Mouse (Mus musculus): ENCODE data around the gene Tbc1d16.
"Not testable (repeated sequence)": the region's sequence is repeated elsewhere in the genome, so short reads cannot be mapped to it uniquely, and the experiment has no call there.

Gene Tbc1d16

DNA sequence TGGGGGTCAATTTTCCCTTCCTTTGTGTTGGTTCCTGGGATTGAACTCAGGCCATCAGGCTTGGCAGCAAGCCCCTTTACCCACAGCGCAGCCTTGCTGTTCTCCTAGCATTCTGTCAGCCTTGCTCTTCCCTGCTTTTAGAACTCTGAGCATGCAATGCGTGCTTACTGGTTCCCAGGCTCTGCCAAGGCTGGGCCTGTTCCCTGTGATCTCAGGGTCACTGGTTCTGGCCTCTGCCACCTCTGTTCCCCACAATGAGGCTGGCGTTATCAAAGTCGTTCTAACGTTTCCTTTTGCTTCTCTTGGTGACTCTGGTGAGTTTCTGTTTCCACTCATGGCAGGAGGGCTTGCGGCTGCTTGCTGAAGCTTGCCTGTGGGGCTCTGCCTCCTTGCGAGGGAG is 110.4 kb downstream of the Tbc1d16 start:
- DNase-seq (ENCODE audit: low spot score in 2 of 2) = no peak

DNA sequence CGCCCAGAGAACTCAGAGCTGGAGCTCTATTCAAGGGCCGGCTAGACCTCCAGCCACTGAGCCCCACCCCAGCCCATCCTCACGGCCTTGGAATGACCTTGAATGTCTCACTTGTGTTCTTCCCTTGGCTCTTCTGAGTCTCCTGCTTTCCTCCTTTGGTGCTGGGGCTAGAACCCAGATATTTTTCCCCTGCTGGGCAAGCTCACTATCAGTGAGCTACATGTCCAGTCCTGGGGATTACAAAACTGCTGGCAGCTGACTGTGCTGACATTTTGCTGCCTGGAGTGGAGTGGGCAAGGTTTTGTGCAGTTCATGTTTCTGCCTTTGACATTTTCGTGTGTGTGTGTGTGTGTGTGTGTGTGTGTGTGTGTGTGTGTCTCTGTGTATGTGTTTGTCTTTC is 111.3 kb downstream of the Tbc1d16 start:
- DNase-seq (ENCODE audit: low spot score in 2 of 2) = no peak

DNA sequence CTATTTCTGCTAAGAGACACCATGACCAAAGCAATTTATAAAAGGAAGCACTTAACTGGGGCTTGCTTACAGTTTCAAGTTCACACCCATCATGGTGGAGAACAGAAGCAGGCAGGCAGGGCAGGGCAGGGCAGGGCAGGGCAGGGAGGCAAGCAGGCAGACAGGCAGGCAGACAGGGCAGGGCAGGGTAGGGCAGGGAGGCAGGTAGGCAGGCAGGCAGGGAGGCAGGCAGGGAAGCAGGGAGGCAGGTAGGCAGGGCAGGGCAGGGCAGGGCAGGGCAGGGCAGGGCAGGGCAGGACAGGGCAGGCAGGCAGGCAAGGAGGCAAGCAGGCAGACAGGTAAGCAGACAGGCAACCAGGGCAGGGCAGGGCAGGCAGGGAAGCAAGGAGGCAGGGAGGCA is 115.6 kb downstream of the Tbc1d16 start:
- DNase-seq (ENCODE audit: low spot score in 2 of 2) = no peak

DNA sequence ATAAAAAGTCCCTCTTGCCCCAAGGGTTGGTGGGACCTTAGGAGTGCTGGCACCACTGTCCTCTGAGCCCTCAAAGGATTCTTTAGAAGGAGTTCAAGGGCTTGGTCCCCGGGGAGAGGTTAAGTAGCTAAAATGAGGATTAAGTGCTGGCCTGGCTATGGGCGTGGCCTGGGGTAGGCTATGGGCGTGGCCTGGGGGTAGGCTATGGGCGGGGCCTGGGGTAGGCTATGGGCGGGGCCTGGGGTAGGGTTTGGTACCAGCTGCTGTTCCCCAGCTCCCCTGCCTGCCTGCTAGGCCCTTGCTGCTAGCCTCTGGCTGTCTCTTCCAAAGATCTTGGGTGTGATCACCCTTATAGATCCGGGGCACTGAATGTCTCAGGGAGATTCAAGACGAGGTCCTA is 117.0 kb downstream of the Tbc1d16 start:
- DNase-seq (ENCODE audit: low spot score in 2 of 2) = no peak

DNA sequence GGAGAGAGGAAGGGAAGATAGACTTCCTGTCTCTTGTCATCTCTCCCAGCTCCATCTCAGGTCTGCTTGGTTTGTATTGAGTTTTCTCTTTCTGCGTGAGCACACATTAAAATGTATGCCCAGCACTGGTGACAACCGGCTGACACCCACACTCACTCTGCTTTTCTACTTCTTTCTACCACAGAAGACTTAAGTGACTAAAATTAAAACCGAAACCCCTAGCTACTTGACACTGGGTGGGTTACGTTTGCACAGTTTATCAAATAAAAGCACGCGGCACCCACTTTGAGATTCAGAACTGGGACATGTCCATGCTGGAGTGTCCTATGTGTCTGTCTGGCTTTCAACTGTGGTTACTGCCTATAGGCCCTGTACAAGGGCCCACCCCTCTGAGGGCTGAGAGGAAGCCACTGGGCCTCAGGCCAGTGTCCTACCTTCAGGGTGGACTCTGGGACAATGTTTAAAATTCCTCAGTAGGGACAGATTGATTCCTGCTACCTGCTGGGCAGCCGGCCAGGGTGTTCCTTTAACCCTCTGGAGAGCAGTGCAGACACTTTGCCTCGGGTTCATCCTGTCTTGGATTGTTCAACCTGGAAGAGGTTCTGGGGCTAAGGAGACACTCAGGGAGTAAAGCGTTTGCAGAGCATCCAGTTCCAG is 118.8 kb downstream of the Tbc1d16 start:
- no peak for DNase-seq (ENCODE audit: low spot score in 2 of 2)

DNA sequence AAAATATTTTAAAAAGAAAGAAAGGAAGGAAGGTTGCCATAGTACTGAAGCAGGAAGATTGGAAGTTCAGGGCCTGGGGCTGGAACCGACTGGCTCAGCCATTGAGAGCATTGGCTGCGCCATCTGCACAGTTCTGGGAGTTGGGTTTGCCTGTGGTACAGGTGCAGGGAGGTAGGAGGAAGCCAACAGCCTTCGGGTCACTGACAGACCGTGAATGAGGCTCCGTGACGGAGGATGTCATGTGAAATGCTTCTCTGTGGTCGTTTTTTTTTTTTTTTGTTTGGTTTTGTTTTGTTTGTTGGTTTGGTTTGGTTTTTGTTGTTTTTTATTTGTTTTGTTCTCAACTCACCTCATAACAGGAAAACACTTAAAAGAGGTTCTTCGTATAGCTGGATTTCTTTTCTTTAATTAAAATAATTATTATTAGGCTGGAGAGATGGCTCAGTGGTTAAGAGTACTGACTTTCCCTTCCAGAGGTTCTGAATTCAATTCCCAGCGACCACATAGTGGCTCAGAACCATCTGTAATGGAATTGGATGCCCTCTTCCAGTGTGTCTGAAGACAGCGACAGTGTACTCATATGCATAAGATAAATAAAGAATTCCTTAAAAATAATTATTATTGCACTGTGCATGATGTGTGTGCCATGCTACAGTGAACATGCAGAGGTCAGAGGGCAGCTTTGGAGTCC is 119.6 kb downstream of the Tbc1d16 start:
- DNase-seq (ENCODE audit: low spot score in 2 of 2) = no peak

DNA sequence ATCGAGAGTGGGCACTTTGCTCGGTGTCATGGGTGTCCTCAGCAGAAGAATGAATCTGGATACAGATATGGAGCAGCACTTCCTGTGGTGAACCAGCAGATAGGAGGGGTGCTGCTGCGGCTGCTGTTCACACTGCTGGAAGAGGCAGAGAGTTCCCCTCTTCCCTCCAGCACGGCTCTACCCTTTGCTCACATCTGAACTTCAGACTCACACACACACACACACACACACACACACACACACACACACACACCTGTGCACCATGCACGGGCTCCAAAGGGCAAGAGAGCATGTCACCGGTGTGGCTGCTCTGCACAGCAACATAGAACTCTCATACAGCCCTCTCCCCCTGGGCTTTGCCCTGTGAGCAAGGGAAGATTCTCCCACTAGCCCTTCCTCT is 122.0 kb downstream of the Tbc1d16 start:
- no peak for DNase-seq (ENCODE audit: low spot score in 2 of 2)

DNA sequence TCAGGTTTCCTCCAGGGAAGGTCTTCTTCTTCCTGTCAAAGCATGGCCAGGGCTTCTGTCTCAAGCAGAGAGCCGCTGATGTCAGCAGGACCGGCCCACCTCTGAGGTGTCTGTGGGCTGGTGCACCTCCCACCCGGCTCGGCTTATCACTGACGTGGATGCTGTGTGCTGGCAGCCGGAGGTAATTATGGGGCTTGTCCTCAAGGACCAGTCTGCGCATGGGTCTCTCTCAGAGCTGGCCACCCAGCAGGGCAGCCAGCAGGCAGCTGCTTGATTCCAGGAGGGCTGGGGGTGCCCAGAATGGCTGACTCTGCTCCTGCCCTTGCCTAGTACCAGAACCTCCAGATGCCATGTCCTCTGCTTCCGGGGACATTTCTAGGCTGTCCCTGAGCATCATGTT is 122.6 kb downstream of the Tbc1d16 start:
- no peak for DNase-seq (ENCODE audit: low spot score in 2 of 2)

DNA sequence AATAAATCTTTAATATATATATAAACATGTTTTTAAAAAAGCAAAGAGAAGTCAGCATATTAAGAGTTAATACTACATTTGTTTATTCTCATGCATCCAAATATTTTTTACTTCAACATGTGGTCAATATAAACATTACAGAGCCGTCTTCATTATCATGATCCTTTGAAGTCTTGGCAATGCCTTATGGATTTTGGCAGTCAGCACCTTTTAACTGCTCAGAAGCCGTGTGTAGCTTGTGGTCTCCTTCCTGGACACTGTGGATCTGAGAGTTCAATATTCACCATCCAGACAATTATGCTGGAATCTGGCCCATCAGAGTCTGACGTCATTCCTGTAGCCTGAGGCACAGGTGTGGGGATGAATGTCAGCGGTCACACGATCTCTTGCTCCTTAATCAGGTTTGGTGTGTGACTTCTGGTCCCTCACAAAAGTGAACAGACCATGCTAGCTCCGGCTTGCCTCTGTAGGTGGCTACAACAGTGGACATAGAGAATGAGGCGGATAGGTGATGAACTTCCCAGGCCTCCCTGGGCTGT is 123.2 kb downstream of the Tbc1d16 start:
- no peak for DNase-seq (ENCODE audit: low spot score in 2 of 2)

DNA sequence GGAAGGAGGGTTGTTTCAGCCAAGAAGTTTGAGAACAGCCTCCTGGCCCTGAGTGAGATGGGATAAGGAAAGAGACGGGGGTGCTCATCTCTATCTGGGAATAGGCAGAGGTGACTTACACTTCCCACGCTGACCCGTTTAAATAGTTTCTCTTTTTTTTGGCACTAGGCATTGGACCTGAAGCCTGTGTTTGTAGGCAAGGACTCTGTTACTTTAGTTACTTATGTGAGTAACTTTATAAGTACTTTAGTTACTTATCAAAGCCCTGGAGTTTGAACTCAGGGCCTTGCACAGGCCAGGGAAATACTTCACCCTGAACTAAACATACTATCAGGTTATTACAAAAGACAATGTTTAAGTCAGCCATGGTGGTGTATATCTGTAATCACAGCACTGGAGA is 124.3 kb downstream of the Tbc1d16 start:
- no peak for DNase-seq (ENCODE audit: low spot score in 2 of 2)

DNA sequence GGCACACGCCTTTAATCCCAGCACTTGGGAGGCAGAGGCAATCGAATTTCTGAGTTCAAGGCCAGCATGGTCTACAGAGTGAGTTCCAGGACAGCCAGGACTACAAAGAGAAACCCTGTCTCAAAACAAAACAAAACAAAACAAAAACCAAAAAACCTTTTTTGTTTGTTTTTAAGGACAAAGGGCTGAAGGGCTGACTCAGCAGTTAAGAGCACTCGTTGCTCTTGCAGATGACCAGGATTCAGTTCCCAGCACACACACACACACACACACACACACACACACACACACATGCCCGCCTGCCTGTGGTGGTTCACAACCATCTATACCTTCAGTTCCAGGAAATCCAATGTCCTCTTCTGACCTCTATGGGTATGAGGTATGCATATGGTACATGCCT is 127.9 kb downstream of the Tbc1d16 start:
- not testable (repeated sequence) for DNase-seq (ENCODE audit: low spot score in 2 of 2)

DNA sequence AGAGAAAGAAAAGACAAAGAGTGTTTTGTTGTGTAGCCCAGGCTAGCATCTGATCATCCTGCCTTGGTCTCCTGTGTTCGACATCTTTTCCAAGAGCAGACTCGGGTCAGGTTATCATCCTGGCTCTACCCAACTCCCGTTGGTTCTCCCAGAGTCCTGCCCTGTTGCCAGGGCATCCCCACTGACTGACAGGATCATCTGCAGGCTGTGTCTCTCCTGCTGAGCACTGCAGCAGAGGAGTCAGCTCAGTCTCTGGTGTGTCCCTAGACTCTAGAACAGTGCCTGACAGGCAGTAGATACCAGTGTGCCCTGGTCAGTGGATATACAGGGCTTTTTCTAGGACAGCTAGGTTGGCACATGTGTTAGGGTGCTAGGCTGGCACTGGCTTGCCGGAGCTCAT is 130.1 kb downstream of the Tbc1d16 start:
- no peak for DNase-seq (ENCODE audit: low spot score in 2 of 2)

DNA sequence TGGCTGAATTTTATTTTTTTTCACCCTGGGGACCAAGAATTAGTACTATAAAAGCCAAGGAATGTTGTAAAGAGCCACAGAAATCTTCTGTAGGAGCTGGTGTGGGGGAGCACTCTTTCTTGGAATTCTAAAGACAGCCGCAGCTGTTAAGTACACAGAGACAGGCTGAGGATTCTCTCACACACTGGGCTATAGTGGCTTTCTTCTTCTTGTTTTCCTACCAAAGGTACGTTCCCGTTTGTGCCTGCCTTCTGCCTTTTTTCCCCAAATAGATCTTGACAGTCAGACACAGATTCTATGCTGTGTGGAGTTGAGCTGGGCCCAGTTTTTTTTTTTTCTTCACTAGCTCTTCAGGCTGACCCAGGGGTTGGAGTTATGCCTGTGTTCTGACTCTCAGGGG is 132.9 kb downstream of the Tbc1d16 start:
- DNase-seq (ENCODE audit: low spot score in 2 of 2) = peak; percentile 14 to 15

DNA sequence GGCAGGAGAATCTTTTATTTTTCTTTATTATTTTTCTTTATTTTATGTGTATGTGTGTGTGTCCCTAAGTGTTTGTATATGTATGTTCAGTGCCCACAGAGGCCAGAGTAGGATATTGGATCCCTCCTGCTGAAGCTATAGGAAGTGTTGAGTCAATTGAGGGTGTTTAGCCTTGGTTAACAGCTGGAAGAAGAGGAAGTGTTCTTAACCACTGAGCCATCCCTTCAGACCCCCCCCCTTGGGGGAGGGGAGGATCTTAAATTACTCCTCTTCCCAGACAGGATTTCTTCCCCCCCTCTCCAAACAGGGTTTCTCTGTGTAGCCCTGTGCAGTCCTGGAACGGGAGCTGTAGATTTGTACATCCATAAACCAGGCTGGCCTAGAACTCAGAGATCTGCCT is 135.0 kb downstream of the Tbc1d16 start:
- DNase-seq (ENCODE audit: low spot score in 2 of 2) = no peak

Data from right cerebral cortex, adult 2 months (tissue).